Mouse (Mus musculus) thymus, adult 2 months (tissue): ENCODE results near the gene Fam69a. TPM values are rescaled to one million over a fixed set of nuclear protein-coding genes. Genes with fewer than 3 reads are reported as not detected.

Experiments used
- DNase-seq: peaks from one replicate; pipeline ENCODE4 v3.0.0; 2021
- H3K27ac ChIP-seq: fragments of 200-500 bp; 2 replicates; pipeline ENCODE4 v1.5.1; 2012; ENCODE audit warnings: low read length, control low read depth; ENCODE audit not compliant: control insufficient read depth, insufficient read depth
- H3K27me3 ChIP-seq: fragments of 200-500 bp; 2 replicates; pipeline ENCODE4 v1.6.1; 2012; ENCODE audit warnings: mild to moderate bottlenecking, low read length, moderate library complexity, mixed read lengths; ENCODE audit not compliant: control insufficient read depth, insufficient read depth
- H3K36me3 ChIP-seq: fragments of 200-500 bp; 2 replicates; pipeline ENCODE4 v1.6.1; 2012; ENCODE audit warnings: mild to moderate bottlenecking, low read length, moderate library complexity; ENCODE audit not compliant: control insufficient read depth, insufficient read depth
- H3K4me1 ChIP-seq: fragments of 200-500 bp; replicated peaks from 2 replicates; pipeline ENCODE4 v1.6.1; 2012; ENCODE audit warnings: low read length; ENCODE audit not compliant: control insufficient read depth, insufficient read depth
- H3K4me3 ChIP-seq: fragments of 200-500 bp; 2 replicates; pipeline ENCODE4 v1.5.1; 2012; ENCODE audit warnings: mild to moderate bottlenecking, low read length, control low read depth, moderate library complexity; ENCODE audit not compliant: control insufficient read depth, insufficient read depth
- CTCF ChIP-seq: fragments of 200-500 bp; IDR thresholded peaks from 2 replicates; pipeline ENCODE4 v1.5.1; 2012; ENCODE audit warnings: mild to moderate bottlenecking, control low read depth, low read length, moderate library complexity, borderline replicate concordance; ENCODE audit not compliant: control insufficient read depth, poor library complexity, insufficient read depth; ENCODE audit errors: extremely low read depth
- POLR2A ChIP-seq: fragments of 200-500 bp; IDR thresholded peaks from 2 replicates; pipeline ENCODE4 v1.6.1; 2012; ENCODE audit warnings: mild to moderate bottlenecking, low read length, control low read depth, moderate library complexity; ENCODE audit not compliant: control insufficient read depth, poor library complexity, insufficient read depth; ENCODE audit errors: extremely low read depth
- WGBS: fragments of 180-500 bp; shearing (Covaris S2); methylation state at CpG from one replicate; pipeline ENCODE4 v1.1.7; 2018; 5-methylcytosine and 5-hydroxymethylcytosine counted together
- polyA plus RNA-seq: library from polyadenylated mRNA; depleted of rRNA; stranded (reverse); fragments of >200 nt; gene quantifications from 2 replicates; pipeline ENCODE4 v1.2.3, GENCODE M21; 2012

The Fam69a gene
- polyA plus RNA-seq, 1 experiment: 2.3 TPM

- no peaks in the 10 kb centered on the region for H3K4me1 ChIP-seq
- no peaks in the 10 kb centered on the region for H3K36me3 ChIP-seq
- H3K4me3 ChIP-seq: no peak overlapping the region
- DNase-seq: no peak
- WGBS: 83% methylated on average over 9 of the region's 9 CpGs
- H3K27me3 ChIP-seq: no peaks in the 10 kb centered on the region
- no peak overlapping the region; the same call in 1 of the 2 replicates for H3K27ac ChIP-seq
- TF ChIP-seq CTCF: no peak
- TF ChIP-seq POLR2A: no peak
Observed at GRCm38 (mm10) chr5:107889994-107890888, 96.6 kb downstream of the Fam69a start.

- Histone ChIP-seq H3K27me3 (no peaks in the 10 kb centered on the region), H3K4me3 (no peak overlapping the region), H3K4me1 (no peaks in the 10 kb centered on the region), H3K36me3 (no peaks in the 10 kb centered on the region), H3K27ac (no peak overlapping the region)
- no peak for TF ChIP-seq POLR2A
- TF ChIP-seq CTCF: no peak
- 95% methylated on average over 5 of the region's 5 CpGs for WGBS
- no peak for DNase-seq
Observed at GRCm38 (mm10) chr5:107880710-107881109, 106.2 kb downstream of the Fam69a start.

GRCm38 (mm10) chr5:107877053-107877452, 109.8 kb downstream of the Fam69a start:
- WGBS: 100% methylated on average over 1 of the region's 1 CpGs
- Histone ChIP-seq H3K27ac (no peak overlapping the region), H3K4me1 (no peaks in the 10 kb centered on the region; the same call in 1 of the 2 replicates), H3K4me3 (no peak overlapping the region), H3K36me3 (no peaks in the 10 kb centered on the region), H3K27me3 (no peaks in the 10 kb centered on the region)
- DNase-seq: no peak
- no peak for TF ChIP-seq CTCF
- no peak for TF ChIP-seq POLR2A

GRCm38 (mm10) chr5:107875261-107875611, 111.6 kb downstream of the Fam69a start:
- Histone ChIP-seq H3K27me3 (no peaks in the 10 kb centered on the region), H3K36me3 (no peaks in the 10 kb centered on the region), H3K27ac (no peak overlapping the region), H3K4me3 (no peak overlapping the region), H3K4me1 (no peaks in the 10 kb centered on the region; the same call in 1 of the 2 replicates)
- TF ChIP-seq POLR2A (no peak), CTCF (no peak)
- DNase-seq: no peak

- Histone ChIP-seq H3K4me3 (no peak within 1 kb of the TSS), H3K27ac (no peak within 1 kb of the TSS), H3K36me3 (no peaks in the 10 kb centered on the region), H3K27me3 (no peaks in the 10 kb centered on the region), H3K4me1 (no peaks in the 10 kb centered on the region; the same call in 1 of the 2 replicates)
- TF ChIP-seq POLR2A (no peak), CTCF (no peak)
- no peak for DNase-seq
- WGBS: 58% methylated on average over 4 of the region's 4 CpGs
Observed at GRCm38 (mm10) chr5:107874561-107875260, 112.2 kb downstream of the Fam69a start, which contains the start of gene Evi5. TSS of gene Evi5 (minus strand) at chr5:107875107.

GRCm38 (mm10) chr5:107873886-107874302, 113.0 kb downstream of the Fam69a start:
- Histone ChIP-seq H3K27ac (no peak overlapping the region), H3K36me3 (no peaks in the 10 kb centered on the region), H3K4me1 (no peaks in the 10 kb centered on the region; the same call in 1 of the 2 replicates), H3K27me3 (no peaks in the 10 kb centered on the region), H3K4me3 (no peak overlapping the region)
- TF ChIP-seq POLR2A (no peak), CTCF (no peak)
- WGBS: 80% methylated on average over 7 of the region's 7 CpGs
- no peak for DNase-seq
